Mouse (Mus musculus): Measurements from ENCODE around the gene 1110008L16Rik. TPM values are rescaled to one million over a fixed set of nuclear protein-coding genes. Genes with fewer than 3 reads are reported as not detected.

1110008L16Rik gene
- polyA plus RNA-seq, 1 experiment from 2014 or later = 23.0 TPM

- H3K36me3 ChIP-seq (ENCODE audit: control insufficient read depth, insufficient read depth, low read length) = peaks cover 90% of the 10 kb centered on the region
These were observed 115.9 kb downstream of the 1110008L16Rik start for GRCm38 (mm10) chr12:55415255-55415654.

GRCm38 (mm10) chr12:55415762-55416161, 116.4 kb downstream of the 1110008L16Rik start:
- Histone ChIP-seq H3K4me3 (ENCODE audit: low read depth, low read length) (no peak overlapping the region), H3K9me3 (ENCODE audit: control insufficient read depth, low read length) (no peaks in the 10 kb centered on the region), H3K4me1 (replicated peaks; ENCODE audit: control insufficient read depth, insufficient read depth, low read length) (no peaks in the 10 kb centered on the region), H3K27me3 (replicated peaks; ENCODE audit: control insufficient read depth, insufficient read depth, low read length) (no peaks in the 10 kb centered on the region), H3K9ac (ENCODE audit: low read length) (no peak overlapping the region), H3K27ac (ENCODE audit: low read depth) (no peak overlapping the region), H3K36me3 (ENCODE audit: control insufficient read depth, insufficient read depth, low read length) (peaks cover 90% of the 10 kb centered on the region), H3K4me2 (ENCODE audit: low read length) (no peak overlapping the region)
- no peak for DNase-seq (ENCODE audit: low spot score)
- no peak for ATAC-seq (replicated peaks; ENCODE audit: low FRiP score, low TSS enrichment, low read depth)
- 69% methylated on average over 1 of the region's 1 CpGs for WGBS

More at GRCm38 (mm10) chr12:55415255-55415654, 115.9 kb downstream of the 1110008L16Rik start:
- Histone ChIP-seq H3K27ac (ENCODE audit: low read depth) (no peak overlapping the region), H3K4me3 (ENCODE audit: low read depth, low read length) (no peak overlapping the region), H3K4me2 (ENCODE audit: low read length) (no peak overlapping the region), H3K27me3 (replicated peaks; ENCODE audit: control insufficient read depth, insufficient read depth, low read length) (no peaks in the 10 kb centered on the region), H3K9ac (ENCODE audit: low read length) (no peak overlapping the region), H3K9me3 (ENCODE audit: control insufficient read depth, low read length) (no peaks in the 10 kb centered on the region), H3K4me1 (replicated peaks; ENCODE audit: control insufficient read depth, insufficient read depth, low read length) (no peaks in the 10 kb centered on the region)
- DNase-seq (ENCODE audit: low spot score) = no peak
- WGBS = 96% methylated on average over 5 of the region's 5 CpGs
- ATAC-seq (replicated peaks; ENCODE audit: low FRiP score, low TSS enrichment, low read depth) = no peak

- Histone ChIP-seq H3K27ac (ENCODE audit: low read depth) (no peak overlapping the region), H3K9me3 (ENCODE audit: control insufficient read depth, low read length) (no peaks in the 10 kb centered on the region), H3K4me2 (ENCODE audit: low read length) (no peak overlapping the region), H3K4me1 (replicated peaks; ENCODE audit: control insufficient read depth, insufficient read depth, low read length) (no peaks in the 10 kb centered on the region), H3K36me3 (ENCODE audit: control insufficient read depth, insufficient read depth, low read length) (peaks cover 51% of the 10 kb centered on the region), H3K27me3 (replicated peaks; ENCODE audit: control insufficient read depth, insufficient read depth, low read length) (no peaks in the 10 kb centered on the region), H3K4me3 (ENCODE audit: low read depth, low read length) (no peak overlapping the region), H3K9ac (ENCODE audit: low read length) (no peak overlapping the region)
- DNase-seq (ENCODE audit: low spot score) = no peak
- no peak for ATAC-seq (replicated peaks; ENCODE audit: low FRiP score, low TSS enrichment, low read depth)
- 94% methylated on average over 24 of the region's 24 CpGs for WGBS
These were observed 120.8 kb downstream of the 1110008L16Rik start for GRCm38 (mm10) chr12:55420220-55420619.

- no peak for DNase-seq (ENCODE audit: low spot score)
- WGBS = 29% methylated on average over 3 of the region's 3 CpGs
- Histone ChIP-seq H3K36me3 (ENCODE audit: control insufficient read depth, insufficient read depth, low read length) (peaks cover 32% of the 10 kb centered on the region), H3K4me1 (replicated peaks; ENCODE audit: control insufficient read depth, insufficient read depth, low read length) (no peaks in the 10 kb centered on the region), H3K27me3 (replicated peaks; ENCODE audit: control insufficient read depth, insufficient read depth, low read length) (no peaks in the 10 kb centered on the region), H3K27ac (ENCODE audit: low read depth) (no peak overlapping the region), H3K4me2 (ENCODE audit: low read length) (no peak overlapping the region), H3K9me3 (ENCODE audit: control insufficient read depth, low read length) (no peaks in the 10 kb centered on the region), H3K4me3 (ENCODE audit: low read depth, low read length) (no peak overlapping the region), H3K9ac (ENCODE audit: low read length) (no peak overlapping the region)
- no peak for ATAC-seq (replicated peaks; ENCODE audit: low FRiP score, low TSS enrichment, low read depth)
These were observed 122.7 kb downstream of the 1110008L16Rik start for GRCm38 (mm10) chr12:55422057-55422456.

GRCm38 (mm10) chr12:55426300-55426699, 126.9 kb downstream of the 1110008L16Rik start:
- no peak overlapping the region for H3K9ac ChIP-seq (ENCODE audit: low read length)
- H3K27me3 ChIP-seq (replicated peaks; ENCODE audit: control insufficient read depth, insufficient read depth, low read length) = no peaks in the 10 kb centered on the region
- H3K27ac ChIP-seq (ENCODE audit: low read depth) = no peak overlapping the region
- H3K36me3 ChIP-seq (ENCODE audit: control insufficient read depth, insufficient read depth, low read length) = no peaks in the 10 kb centered on the region
- H3K4me2 ChIP-seq (ENCODE audit: low read length) = no peak overlapping the region
- no peak for DNase-seq (ENCODE audit: low spot score)
- H3K4me1 ChIP-seq (replicated peaks; ENCODE audit: control insufficient read depth, insufficient read depth, low read length) = no peaks in the 10 kb centered on the region
- no peak overlapping the region for H3K4me3 ChIP-seq (ENCODE audit: low read depth, low read length)
- 87% methylated on average over 7 of the region's 7 CpGs for WGBS
- no peaks in the 10 kb centered on the region for H3K9me3 ChIP-seq (ENCODE audit: control insufficient read depth, low read length)
- no peak for ATAC-seq (replicated peaks; ENCODE audit: low FRiP score, low TSS enrichment, low read depth)

GRCm38 (mm10) chr12:55429201-55429600, 129.8 kb downstream of the 1110008L16Rik start:
- DNase-seq (ENCODE audit: low spot score) (no peak), ATAC-seq (replicated peaks; ENCODE audit: low FRiP score, low TSS enrichment, low read depth) (no peak)
- no peaks in the 10 kb centered on the region for H3K36me3 ChIP-seq (ENCODE audit: control insufficient read depth, insufficient read depth, low read length)
- no peak overlapping the region for H3K4me3 ChIP-seq (ENCODE audit: low read depth, low read length)
- H3K9me3 ChIP-seq (ENCODE audit: control insufficient read depth, low read length) = 0 out of 2 replicates have a peak, but pooled peaks cover 4% of the 10 kb centered on the region
- H3K27ac ChIP-seq (ENCODE audit: low read depth) = no peak overlapping the region
- no peaks in the 10 kb centered on the region for H3K27me3 ChIP-seq (replicated peaks; ENCODE audit: control insufficient read depth, insufficient read depth, low read length)
- H3K4me1 ChIP-seq (replicated peaks; ENCODE audit: control insufficient read depth, insufficient read depth, low read length) = no peaks in the 10 kb centered on the region
- 84% methylated on average over 8 of the region's 8 CpGs for WGBS
- no peak overlapping the region for H3K9ac ChIP-seq (ENCODE audit: low read length)
- H3K4me2 ChIP-seq (ENCODE audit: low read length) = no peak overlapping the region

- no peak overlapping the region for H3K9ac ChIP-seq (ENCODE audit: low read length)
- no peaks in the 10 kb centered on the region for H3K27me3 ChIP-seq (replicated peaks; ENCODE audit: control insufficient read depth, insufficient read depth, low read length)
- no peak overlapping the region for H3K27ac ChIP-seq (ENCODE audit: low read depth)
- DNase-seq (ENCODE audit: low spot score) = no peak
- no peak for ATAC-seq (replicated peaks; ENCODE audit: low FRiP score, low TSS enrichment, low read depth)
- H3K4me1 ChIP-seq (replicated peaks; ENCODE audit: control insufficient read depth, insufficient read depth, low read length) = no peaks in the 10 kb centered on the region
- H3K4me2 ChIP-seq (ENCODE audit: low read length) = no peak overlapping the region
- WGBS = 89% methylated on average over 4 of the region's 4 CpGs
- H3K4me3 ChIP-seq (ENCODE audit: low read depth, low read length) = no peak overlapping the region
- no peaks in the 10 kb centered on the region for H3K36me3 ChIP-seq (ENCODE audit: control insufficient read depth, insufficient read depth, low read length)
- 0 out of 2 replicates have a peak, but pooled peaks cover 4% of the 10 kb centered on the region for H3K9me3 ChIP-seq (ENCODE audit: control insufficient read depth, low read length)
These were observed 130.6 kb downstream of the 1110008L16Rik start for GRCm38 (mm10) chr12:55429956-55430355.

Other genes with a start within 250 kb of the 1110008L16Rik start
- 29.0 and 33.1 TPM in 2 replicates for gene 2700097O09Rik, start 219.5 kb upstream of the 1110008L16Rik start, polyA plus RNA-seq (2014; fragmentation: Nextera tagmentation; extraction: Ambion mirVana)
- gene Srp54a, start 219.3 kb upstream of the 1110008L16Rik start, polyA plus RNA-seq (2014; fragmentation: Nextera tagmentation; extraction: Ambion mirVana) = 150 and 163 TPM in 2 replicates
- gene Fam177a, start 175.1 kb upstream of the 1110008L16Rik start, polyA plus RNA-seq (2014; fragmentation: Nextera tagmentation; extraction: Ambion mirVana) = 19.2 and 19.3 TPM in 2 replicates
- 51.8 and 58.2 TPM in 2 replicates for gene Srp54b, start 144.5 kb upstream of the 1110008L16Rik start, polyA plus RNA-seq (2014; fragmentation: Nextera tagmentation; extraction: Ambion mirVana)
- 0.77 TPM in 1 of 2 replicates, not detected in the other for gene 1700047I17Rik2, start 100.0 kb upstream of the 1110008L16Rik start, polyA plus RNA-seq (2014; fragmentation: Nextera tagmentation; extraction: Ambion mirVana)
- 68.2 and 68.3 TPM in 2 replicates for gene Srp54c, start 69.4 kb upstream of the 1110008L16Rik start, polyA plus RNA-seq (2014; fragmentation: Nextera tagmentation; extraction: Ambion mirVana)
- 15.6 and 16.2 TPM in 2 replicates for gene Ppp2r3c, start 3.4 kb downstream of the 1110008L16Rik start, polyA plus RNA-seq (2014; fragmentation: Nextera tagmentation; extraction: Ambion mirVana)
- gene Psma6, start 84.6 kb downstream of the 1110008L16Rik start, polyA plus RNA-seq (2014; fragmentation: Nextera tagmentation; extraction: Ambion mirVana) = 433 and 438 TPM in 2 replicates
- 75.3 and 80.3 TPM in 2 replicates for gene Nfkbia, start 193.1 kb downstream of the 1110008L16Rik start, polyA plus RNA-seq (2014; fragmentation: Nextera tagmentation; extraction: Ambion mirVana)

Measured in intestine, embryonic 14.5 days (tissue).